Mouse (Mus musculus) spleen, postnatal 36 days (tissue): ENCODE data around the gene Tmem40.

ENCODE experiments used
- DNase-seq, 2 experiments: peaks; one replicate each; pipeline ENCODE4 v3.0.0; 2022; ENCODE audit warnings: low spot score in 2 of 2, mixed read lengths in 1 of 2

Gene Tmem40

GRCm38 (mm10) chr6:115761995-115762756 is at the start of gene Tmem40:
Gene Tmem40, minus strand, starts transcription at chr6:115762410.
- DNase-seq, result no peak

GRCm38 (mm10) chr6:115811606-115812005 is 49.4 kb upstream of the Tmem40 start:
- DNase-seq, result no peak

- DNase-seq, result peak; percentile 81 to 87
Observed at GRCm38 (mm10) chr6:115808488-115809231, 46.5 kb upstream of the Tmem40 start, which contains the start of gene Rpl32. Gene Rpl32, minus strand, starts transcription at chr6:115808747.

GRCm38 (mm10) chr6:115808196-115808487 is 45.9 kb upstream of the Tmem40 start:
- peak in 1 of 2 experiments; percentile 19 for DNase-seq

- DNase-seq, result no peak
Observed at GRCm38 (mm10) chr6:115807464-115808195, 45.4 kb upstream of the Tmem40 start.

- DNase-seq, result no peak
Observed at GRCm38 (mm10) chr6:115804432-115805192, 42.4 kb upstream of the Tmem40 start.

- DNase-seq, result peak; percentile 41 to 45
Observed at GRCm38 (mm10) chr6:115803541-115804382, 41.6 kb upstream of the Tmem40 start.

GRCm38 (mm10) chr6:115801811-115802210 is 39.6 kb upstream of the Tmem40 start:
- no peak for DNase-seq

- no peak for DNase-seq
Observed at GRCm38 (mm10) chr6:115792691-115793215, 30.5 kb upstream of the Tmem40 start.

GRCm38 (mm10) chr6:115791842-115792686 is 29.9 kb upstream of the Tmem40 start:
- DNase-seq, result peak; percentile 29 to 31

GRCm38 (mm10) chr6:115791016-115791415 is 28.8 kb upstream of the Tmem40 start:
- DNase-seq, result no peak

GRCm38 (mm10) chr6:115782781-115783180 is 20.6 kb upstream of the Tmem40 start:
- no peak for DNase-seq

- DNase-seq, result no peak
Observed at GRCm38 (mm10) chr6:115776363-115776762, 14.2 kb upstream of the Tmem40 start.

GRCm38 (mm10) chr6:115775838-115776237 is 13.6 kb upstream of the Tmem40 start:
- DNase-seq, result no peak

GRCm38 (mm10) chr6:115774501-115774921 is 12.3 kb upstream of the Tmem40 start, which contains the start of gene Cand2:
Gene Cand2, plus strand, starts transcription at chr6:115774538.
- peak in 1 of 2 experiments; percentile 29 for DNase-seq

- no peak for DNase-seq
Observed at GRCm38 (mm10) chr6:115773966-115774413, 11.8 kb upstream of the Tmem40 start.

GRCm38 (mm10) chr6:115772604-115773003 is 10.4 kb upstream of the Tmem40 start:
- no peak for DNase-seq

GRCm38 (mm10) chr6:115772201-115772600 is 10.0 kb upstream of the Tmem40 start:
- DNase-seq, result no peak

GRCm38 (mm10) chr6:115770852-115771251 is 8.6 kb upstream of the Tmem40 start:
- no peak for DNase-seq
